Mouse (Mus musculus) forebrain, embryonic 12.5 days (tissue): ENCODE results near the gene Ptprd. TPM values are rescaled to one million over a fixed set of nuclear protein-coding genes. Genes with fewer than 3 reads are reported as not detected.

Experiments used
- ATAC-seq: fragments of 200-750 bp; cut with Nextera tagmentation; 2 replicates; pipeline ENCODE4 v1.8.0; 2017; ENCODE audit warnings: moderate TSS enrichment; ENCODE audit not compliant: low FRiP score
- H3K27ac ChIP-seq: fragments of 300-500 bp; sonication (generic); 2 replicates; pipeline ENCODE4 v1.5.1; 2016; ENCODE audit warnings: mild to moderate bottlenecking
- H3K27me3 ChIP-seq: fragments of 300-500 bp; sonication (generic); 2 replicates; pipeline ENCODE4 v1.6.1; 2016; ENCODE audit warnings: mild to moderate bottlenecking
- H3K36me3 ChIP-seq: fragments of 300-500 bp; sonication (generic); replicated peaks from 2 replicates; pipeline ENCODE4 v1.6.1; 2016; ENCODE audit warnings: mild to moderate bottlenecking
- H3K4me1 ChIP-seq: fragments of 300-500 bp; sonication (generic); 2 replicates; pipeline ENCODE4 v1.6.1; 2016
- H3K4me2 ChIP-seq: fragments of 300-500 bp; sonication (generic); 2 replicates; pipeline ENCODE4 v1.6.1; 2016; ENCODE audit warnings: mild to moderate bottlenecking, moderate library complexity
- H3K4me3 ChIP-seq: fragments of 300-500 bp; sonication (generic); replicated peaks from 2 replicates; pipeline ENCODE4 v1.5.1; 2016; ENCODE audit warnings: mild to moderate bottlenecking
- H3K9ac ChIP-seq: fragments of 300-500 bp; sonication (generic); 2 replicates; pipeline ENCODE4 v1.6.1; 2016; ENCODE audit warnings: mild to moderate bottlenecking
- H3K9me3 ChIP-seq: fragments of 300-500 bp; sonication (generic); 2 replicates; pipeline ENCODE4 v1.6.1; 2016
- WGBS: fragments of 180-500 bp; shearing (Covaris S2); methylation state at CpG from one replicate; pipeline ENCODE4 v1.1.7; 2016; 5-methylcytosine and 5-hydroxymethylcytosine counted together
- polyA plus RNA-seq: library from polyadenylated mRNA; unstranded; fragments of >200 nt; fragmentation: Nextera tagmentation; extraction: Ambion mirVana; gene quantifications from 2 replicates; pipeline ENCODE4 v1.2.1, GENCODE M21; 2016

Ptprd gene
- polyA plus RNA-seq, 1 experiment from 2014 or later: 52.0 TPM

DNA sequence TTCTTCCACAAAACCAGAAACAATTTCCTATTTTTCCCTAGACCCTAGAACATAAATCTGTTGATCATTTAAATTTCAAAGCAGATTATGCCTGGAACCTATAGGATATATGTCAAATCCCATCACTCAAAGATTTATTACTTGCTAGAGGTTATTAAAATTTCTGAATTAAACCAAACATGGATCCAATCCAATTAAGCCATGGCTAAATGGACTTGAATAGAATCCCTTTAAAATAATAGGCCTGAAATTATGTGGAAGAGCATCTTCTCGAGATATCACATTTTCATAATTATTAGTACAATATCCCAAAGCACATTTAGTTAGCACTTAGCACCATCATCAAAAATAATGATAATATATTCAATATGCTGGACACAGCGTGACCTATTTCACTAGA is 1792.1 kb downstream of the Ptprd start:
- no peaks in the 10 kb centered on the region for H3K4me1 ChIP-seq
- no peak overlapping the region for H3K4me2 ChIP-seq
- no peak overlapping the region for H3K9ac ChIP-seq
- ATAC-seq: no peak
- no peaks in the 10 kb centered on the region for H3K36me3 ChIP-seq
- 75% methylated on average over 2 of the region's 2 CpGs for WGBS
- H3K27ac ChIP-seq: no peak overlapping the region
- H3K27me3 ChIP-seq: no peaks in the 10 kb centered on the region
- H3K4me3 ChIP-seq: no peak overlapping the region
- H3K9me3 ChIP-seq: no peaks in the 10 kb centered on the region

DNA sequence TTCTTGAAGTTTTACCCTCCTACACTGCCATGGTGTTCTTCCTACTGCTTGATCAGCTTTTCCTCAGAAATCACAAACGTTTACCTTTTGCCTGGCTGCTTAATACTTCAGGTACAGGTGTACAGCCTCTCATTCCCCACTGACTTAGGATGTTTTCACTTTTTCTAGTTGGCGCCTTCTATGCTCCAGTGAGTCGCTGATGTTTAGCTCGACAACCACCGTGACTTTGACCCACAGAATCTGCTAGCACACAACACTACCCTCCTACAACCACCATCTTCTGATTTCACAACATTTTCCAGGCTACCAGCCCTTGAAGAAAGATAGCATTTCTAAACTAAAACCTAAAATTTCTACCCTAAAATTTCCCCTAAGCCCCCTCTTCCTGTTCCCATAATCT is 1794.1 kb downstream of the Ptprd start:
- ATAC-seq: no peak
- 93% methylated on average over 5 of the region's 5 CpGs for WGBS
- no peak overlapping the region for H3K27ac ChIP-seq

DNA sequence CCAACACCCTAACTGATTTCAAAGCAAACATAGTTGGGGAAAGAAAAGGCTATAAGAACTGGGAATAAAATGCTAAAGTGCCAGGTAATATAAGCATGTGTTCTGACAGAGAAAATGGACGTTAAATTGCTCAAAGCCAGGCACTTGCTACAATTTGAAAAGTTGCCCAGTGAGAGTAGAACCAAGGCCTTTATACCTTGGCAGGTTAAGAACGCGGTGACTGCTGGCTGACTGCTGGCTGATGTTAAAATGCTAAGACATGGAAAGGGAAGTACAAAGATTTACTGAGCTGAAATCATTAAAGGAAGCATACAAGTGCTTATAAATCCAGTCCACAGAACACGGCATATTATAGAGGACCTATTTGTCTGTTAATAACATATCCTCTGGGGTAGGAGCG is 1796.1 kb downstream of the Ptprd start:
- H3K4me1 ChIP-seq: no peaks in the 10 kb centered on the region
- no peak for ATAC-seq
- no peaks in the 10 kb centered on the region for H3K36me3 ChIP-seq
- no peak overlapping the region for H3K4me3 ChIP-seq
- H3K27me3 ChIP-seq: no peaks in the 10 kb centered on the region
- no peak overlapping the region for H3K27ac ChIP-seq
- H3K9ac ChIP-seq: no peak overlapping the region
- 87% methylated on average over 5 of the region's 5 CpGs for WGBS
- H3K9me3 ChIP-seq: no peaks in the 10 kb centered on the region
- H3K4me2 ChIP-seq: no peak overlapping the region

More for the DNA sequence above, 1794.1 kb downstream of the Ptprd start:
- Histone ChIP-seq H3K36me3 (no peaks in the 10 kb centered on the region), H3K9ac (no peak overlapping the region), H3K4me2 (no peak overlapping the region), H3K4me1 (no peaks in the 10 kb centered on the region), H3K4me3 (no peak overlapping the region), H3K9me3 (no peaks in the 10 kb centered on the region), H3K27me3 (no peaks in the 10 kb centered on the region)

DNA sequence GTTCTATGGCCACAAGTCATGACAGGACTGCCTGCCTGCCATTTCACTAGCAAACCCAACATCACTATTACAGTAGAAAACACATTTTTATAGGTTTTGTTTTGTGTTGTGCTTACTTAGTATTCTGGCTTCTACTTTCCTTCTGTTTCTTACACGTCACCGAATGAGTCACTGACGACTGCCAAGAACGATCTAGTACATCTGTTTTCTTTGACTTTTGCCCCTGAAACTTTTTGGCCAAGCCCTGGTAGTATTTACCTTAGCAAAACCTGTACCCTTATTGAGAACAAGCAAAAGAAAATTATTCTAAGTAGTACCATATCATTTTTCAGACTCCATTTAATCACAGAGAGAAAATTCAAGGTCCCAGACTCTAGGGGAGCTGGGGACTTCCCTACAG is 1797.2 kb downstream of the Ptprd start:
- Histone ChIP-seq H3K9me3 (no peaks in the 10 kb centered on the region), H3K27me3 (no peaks in the 10 kb centered on the region), H3K4me2 (no peak overlapping the region), H3K4me1 (0 out of 2 replicates have a peak, but pooled peaks cover 2% of the 10 kb centered on the region), H3K27ac (no peak overlapping the region), H3K9ac (no peak overlapping the region), H3K4me3 (no peak overlapping the region), H3K36me3 (no peaks in the 10 kb centered on the region)
- WGBS: 90% methylated on average over 4 of the region's 4 CpGs
- no peak for ATAC-seq

DNA sequence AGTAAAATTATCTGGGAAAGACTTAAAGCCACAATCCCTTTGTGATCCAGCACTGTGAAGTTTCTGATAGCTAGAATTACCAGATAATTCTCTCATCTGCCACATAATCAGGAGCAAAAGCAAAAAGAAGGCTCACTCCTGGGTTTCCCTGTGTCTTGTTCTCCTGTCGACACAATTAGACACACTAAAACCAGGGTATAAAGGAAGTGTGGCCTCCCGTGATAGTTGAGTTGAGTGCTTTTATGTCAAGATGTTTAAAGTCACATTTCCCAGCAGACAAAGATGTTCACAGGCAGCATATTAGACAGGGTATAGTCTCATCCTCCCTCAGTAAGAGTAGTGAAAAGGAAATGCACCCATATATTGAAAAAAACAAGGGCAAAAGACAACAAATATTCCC is 1801.7 kb downstream of the Ptprd start:
- WGBS: 52% methylated on average over 2 of the region's 2 CpGs
- H3K36me3 ChIP-seq: no peaks in the 10 kb centered on the region
- no peaks in the 10 kb centered on the region for H3K9me3 ChIP-seq
- H3K4me2 ChIP-seq: no peak overlapping the region
- no peak for ATAC-seq
- no peak overlapping the region for H3K4me3 ChIP-seq
- H3K27ac ChIP-seq: no peak overlapping the region
- no peak overlapping the region for H3K9ac ChIP-seq
- H3K27me3 ChIP-seq: no peaks in the 10 kb centered on the region
- peaks cover 14% of the 10 kb centered on the region for H3K4me1 ChIP-seq

DNA sequence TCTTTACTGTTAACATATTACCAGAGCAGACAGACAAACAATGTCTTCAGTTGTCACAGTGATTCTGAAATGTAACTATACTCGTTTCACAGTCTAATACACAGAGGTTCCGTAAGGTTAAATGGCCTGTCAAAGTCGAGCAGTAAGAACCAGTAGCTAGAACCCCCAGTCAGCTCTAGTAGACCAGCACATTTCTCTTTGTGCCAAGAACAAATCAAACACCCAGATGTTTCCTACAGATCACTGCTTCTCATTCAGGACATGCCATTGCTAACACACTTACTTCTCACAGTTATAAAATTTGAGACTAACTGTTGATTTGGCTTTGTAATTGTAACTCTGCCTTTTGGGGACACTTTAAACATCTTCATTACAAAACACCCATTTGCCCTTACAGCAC is 1802.6 kb downstream of the Ptprd start:
- H3K9me3 ChIP-seq: no peaks in the 10 kb centered on the region
- H3K9ac ChIP-seq: no peak overlapping the region
- no peak for ATAC-seq
- no peak overlapping the region for H3K4me2 ChIP-seq
- no peaks in the 10 kb centered on the region for H3K36me3 ChIP-seq
- H3K4me1 ChIP-seq: peaks cover 14% of the 10 kb centered on the region
- no peak overlapping the region for H3K27ac ChIP-seq
- H3K4me3 ChIP-seq: no peak overlapping the region
- H3K27me3 ChIP-seq: no peaks in the 10 kb centered on the region
- 76% methylated on average over 3 of the region's 3 CpGs for WGBS

DNA sequence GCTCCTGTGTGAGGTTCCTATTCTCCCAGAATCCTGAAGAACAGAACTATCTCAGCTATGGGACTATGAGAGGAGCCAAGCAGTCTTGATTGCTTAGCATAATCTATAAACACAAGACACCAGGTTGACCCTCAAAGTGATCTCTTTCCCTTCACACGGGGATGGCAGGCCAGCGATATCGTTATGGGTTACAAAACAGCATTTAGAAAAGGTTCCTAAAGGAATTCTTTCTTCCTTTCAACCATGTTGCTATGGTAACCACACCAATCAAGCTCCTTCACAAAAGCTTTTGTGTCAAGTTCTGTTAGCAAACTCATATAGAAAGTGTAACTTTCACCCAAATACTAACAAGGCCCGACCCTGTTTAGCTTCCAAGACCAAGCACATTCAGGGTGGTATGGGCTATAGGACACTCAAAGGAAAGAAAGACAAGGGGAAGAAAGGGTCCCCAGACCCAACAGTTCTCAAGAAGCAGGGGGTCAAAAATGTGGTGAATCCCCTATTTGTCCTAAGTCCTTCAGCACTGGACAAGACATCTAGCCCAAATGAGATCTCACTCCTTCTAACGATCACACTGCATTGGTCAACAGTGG is 1805.8 kb downstream of the Ptprd start:
- peak; percentile 39; the same call in 1 of the 2 replicates for ATAC-seq

GRCm38 (mm10) chr4:76403219-76403618 is 1808.5 kb downstream of the Ptprd start:
- H3K36me3 ChIP-seq: no peaks in the 10 kb centered on the region
- ATAC-seq: no peak
- 94% methylated on average over 5 of the region's 5 CpGs for WGBS
- no peaks in the 10 kb centered on the region for H3K27me3 ChIP-seq
- H3K9me3 ChIP-seq: no peaks in the 10 kb centered on the region
- peaks cover 11% of the 10 kb centered on the region for H3K4me1 ChIP-seq
- no peak overlapping the region for H3K4me3 ChIP-seq
- no peak overlapping the region for H3K4me2 ChIP-seq
- H3K27ac ChIP-seq: no peak overlapping the region
- H3K9ac ChIP-seq: no peak overlapping the region

More for the DNA sequence above, 1805.8 kb downstream of the Ptprd start:
- Histone ChIP-seq H3K4me3 (no peak overlapping the region), H3K36me3 (no peaks in the 10 kb centered on the region), H3K4me2 (no peak overlapping the region), H3K4me1 (peaks cover 14% of the 10 kb centered on the region), H3K9me3 (no peaks in the 10 kb centered on the region), H3K27ac (no peak overlapping the region), H3K9ac (no peak overlapping the region), H3K27me3 (no peaks in the 10 kb centered on the region)
- 18% methylated on average over 5 of the region's 5 CpGs for WGBS

DNA sequence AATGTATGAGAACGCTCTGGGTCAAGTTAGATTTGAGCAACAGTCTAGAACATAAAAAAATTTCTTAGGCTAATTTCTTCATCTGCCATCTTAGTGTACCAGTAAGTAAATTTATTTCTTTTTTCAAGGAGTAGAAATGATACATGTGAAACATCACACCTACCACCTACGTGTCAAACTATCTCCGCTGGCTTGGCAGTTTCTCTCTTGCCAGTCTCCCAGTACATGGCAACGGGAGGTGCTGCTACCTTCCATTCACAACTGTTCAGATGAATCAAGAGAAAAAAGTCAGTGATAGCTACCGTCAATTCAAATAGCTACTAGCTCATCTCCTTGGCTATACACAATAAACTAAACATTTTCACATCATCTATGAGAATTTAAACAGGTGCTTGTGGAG is 1823.9 kb downstream of the Ptprd start:
- H3K4me2 ChIP-seq: no peak overlapping the region
- no peak overlapping the region for H3K4me3 ChIP-seq
- 84% methylated on average over 5 of the region's 5 CpGs for WGBS
- no peaks in the 10 kb centered on the region for H3K36me3 ChIP-seq
- H3K27ac ChIP-seq: no peak overlapping the region
- no peaks in the 10 kb centered on the region for H3K27me3 ChIP-seq
- H3K9ac ChIP-seq: no peak overlapping the region
- no peaks in the 10 kb centered on the region for H3K4me1 ChIP-seq
- no peaks in the 10 kb centered on the region for H3K9me3 ChIP-seq
- no peak for ATAC-seq

GRCm38 (mm10) chr4:76386978-76387824 is 1824.6 kb downstream of the Ptprd start:
- H3K9me3 ChIP-seq: no peaks in the 10 kb centered on the region
- H3K27me3 ChIP-seq: no peaks in the 10 kb centered on the region
- WGBS: 50% methylated on average over 7 of the region's 7 CpGs
- no peak overlapping the region for H3K4me3 ChIP-seq
- H3K27ac ChIP-seq: no peak overlapping the region
- no peak overlapping the region for H3K9ac ChIP-seq
- no peak for ATAC-seq
- H3K4me1 ChIP-seq: no peaks in the 10 kb centered on the region
- H3K4me2 ChIP-seq: no peak overlapping the region
- no peaks in the 10 kb centered on the region for H3K36me3 ChIP-seq

DNA sequence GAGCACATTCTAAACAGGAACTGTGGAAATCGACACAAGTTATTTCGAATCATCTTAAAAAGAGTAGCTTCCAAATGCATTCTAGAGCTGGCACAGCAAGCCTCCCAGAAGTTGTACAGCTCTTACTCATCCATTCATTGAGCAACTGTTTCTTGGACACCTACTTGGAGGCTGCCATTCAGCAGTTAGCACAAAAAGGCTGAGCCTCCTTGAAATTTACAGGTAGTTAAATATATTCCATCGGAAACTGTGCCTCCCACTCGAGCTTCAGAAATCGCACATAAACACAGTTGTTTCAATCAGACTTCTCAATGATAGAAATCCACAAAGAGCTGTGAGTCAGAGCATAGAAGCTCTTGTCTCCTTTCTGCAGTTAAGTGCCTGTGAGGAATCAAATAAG is 1825.9 kb downstream of the Ptprd start:
- Histone ChIP-seq H3K27me3 (no peaks in the 10 kb centered on the region), H3K4me3 (no peak overlapping the region), H3K9ac (no peak overlapping the region), H3K27ac (no peak overlapping the region), H3K36me3 (no peaks in the 10 kb centered on the region), H3K4me1 (no peaks in the 10 kb centered on the region), H3K9me3 (no peaks in the 10 kb centered on the region), H3K4me2 (no peak overlapping the region)
- ATAC-seq: no peak
- WGBS: 91% methylated on average over 5 of the region's 5 CpGs

DNA sequence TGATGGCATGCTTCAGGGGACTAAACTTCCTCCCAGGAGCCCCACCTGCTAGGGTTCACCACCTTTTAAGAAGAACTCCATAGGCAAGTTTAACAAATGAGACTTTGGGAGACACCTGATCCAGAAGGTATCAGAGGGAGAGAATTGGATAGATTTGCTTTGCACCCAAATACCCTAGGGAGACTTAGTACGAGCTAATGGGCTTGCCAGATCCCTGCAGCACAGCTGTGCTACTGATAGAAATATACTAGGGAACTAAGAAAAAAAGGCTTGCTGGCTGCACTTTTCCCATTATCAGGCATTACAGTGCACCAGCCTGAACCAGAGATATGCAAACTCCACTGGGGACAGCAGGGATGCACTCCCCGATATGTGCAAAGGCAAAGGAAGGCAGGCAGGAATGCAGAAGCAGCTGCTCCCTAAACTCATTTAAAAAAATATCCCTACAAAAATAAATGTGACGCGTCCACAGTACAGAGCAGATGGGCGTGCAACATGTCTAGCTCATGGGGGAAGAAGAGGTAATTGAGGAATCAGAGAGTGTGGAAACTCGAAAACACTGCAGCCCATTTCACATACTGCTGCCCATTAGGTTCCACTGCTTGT is 1831.3 kb downstream of the Ptprd start:
- no peak overlapping the region for H3K27ac ChIP-seq
- WGBS: 76% methylated on average over 6 of the region's 6 CpGs
- ATAC-seq: no peak
- no peaks in the 10 kb centered on the region for H3K27me3 ChIP-seq
- H3K4me1 ChIP-seq: peaks cover 8% of the 10 kb centered on the region; the same call in 1 of the 2 replicates
- no peak overlapping the region for H3K9ac ChIP-seq
- no peaks in the 10 kb centered on the region for H3K36me3 ChIP-seq
- H3K4me3 ChIP-seq: no peak overlapping the region
- H3K4me2 ChIP-seq: no peak overlapping the region
- H3K9me3 ChIP-seq: no peaks in the 10 kb centered on the region
